Mouse (Mus musculus): Measurements from ENCODE around the gene Lin7b. TPM values are rescaled to one million over a fixed set of nuclear protein-coding genes. Genes with fewer than 3 reads are reported as not detected.

The Lin7b gene
- total RNA-seq, 2 experiments from 2014 or later = 0.90 to 2.9 TPM

Other genes starting within 250 kb of the Lin7b start
- 1,000 to 10,000 TPM; 1,283 to 1,295 TPM for gene Rps11, start 246.1 kb downstream of the Lin7b start, total RNA-seq (2021)
- gene Rpl13a, start 241.8 kb downstream of the Lin7b start, total RNA-seq (2021) = 1,000 to 10,000 TPM; 1,643 to 1,697 TPM
- not detected for gene Gm45713, start 234.4 kb downstream of the Lin7b start, total RNA-seq (2021)
- gene Flt3l, start 234.2 kb downstream of the Lin7b start, total RNA-seq (2021) = 10 to 100 TPM in 1 of 2 experiments, 1 to 10 TPM in 1; 9.7 to 18.1 TPM
- gene Pih1d1, start 216.3 kb downstream of the Lin7b start, total RNA-seq (2021) = 10 to 100 TPM; 59.0 to 68.5 TPM
- gene Aldh16a1, start 216.0 kb downstream of the Lin7b start, total RNA-seq (2021) = 10 to 100 TPM; 50.6 to 68.2 TPM
- under 1 TPM; 0.18 to 0.42 TPM for gene Slc17a7, start 206.6 kb downstream of the Lin7b start, total RNA-seq (2021)
- gene Gfy, start 191.0 kb downstream of the Lin7b start, total RNA-seq (2021) = not detected
- not detected for gene Pth2, start 189.6 kb downstream of the Lin7b start, total RNA-seq (2021)
- gene Ccdc155, start 165.7 kb downstream of the Lin7b start, total RNA-seq (2021) = under 1 TPM in 1 of 2 experiments, not detected in 1; 0.36 TPM
- under 1 TPM in 1 of 2 experiments, not detected in 1; 0.30 TPM for gene Dkkl1, start 158.4 kb downstream of the Lin7b start, total RNA-seq (2021)
- gene Tead2, start 154.8 kb downstream of the Lin7b start, total RNA-seq (2021) = 10 to 100 TPM; 21.0 to 24.0 TPM
- 10 to 100 TPM; 13.9 to 17.6 TPM for gene Cd37, start 131.5 kb downstream of the Lin7b start, total RNA-seq (2021)
- under 1 TPM in 1 of 2 experiments, not detected in 1; 0.12 TPM for gene Slc6a16, start 129.5 kb downstream of the Lin7b start, total RNA-seq (2021)
- under 1 TPM in 1 of 2 experiments, not detected in 1; 0.42 TPM for gene Slc6a21, start 93.1 kb downstream of the Lin7b start, total RNA-seq (2021)
- 10 to 100 TPM; 15.9 to 26.8 TPM for gene Trpm4, start 36.8 kb downstream of the Lin7b start, total RNA-seq (2021)
- 10 to 100 TPM; 10.7 to 47.8 TPM for gene Hrc, start 35.3 kb downstream of the Lin7b start, total RNA-seq (2021)
- 1 to 10 TPM; 1.9 to 3.0 TPM for gene Ppfia3, start 3.6 kb downstream of the Lin7b start, total RNA-seq (2021)
- 100 to 1,000 TPM; 208 to 341 TPM for gene Snrnp70, start 25.2 kb upstream of the Lin7b start, total RNA-seq (2021)
- gene Kcna7, start 35.1 kb upstream of the Lin7b start, total RNA-seq (2021) = 1 to 10 TPM in 1 of 2 experiments, under 1 TPM in 1; 0.75 to 2.6 TPM
- under 1 TPM; 0.12 to 0.33 TPM for gene Ntf5, start 43.1 kb upstream of the Lin7b start, total RNA-seq (2021)
- gene Lhb, start 50.2 kb upstream of the Lin7b start, total RNA-seq (2021) = not detected
- gene Gys1, start 64.3 kb upstream of the Lin7b start, total RNA-seq (2021) = 10 to 100 TPM; 66.7 to 92.5 TPM
- gene Ruvbl2, start 67.5 kb upstream of the Lin7b start, total RNA-seq (2021) = 10 to 100 TPM; 50.2 to 58.9 TPM
- 100 to 1,000 TPM; 527 to 606 TPM for gene Ftl1, start 89.3 kb upstream of the Lin7b start, total RNA-seq (2021)
- 10 to 100 TPM; 52.7 to 53.6 TPM for gene Bax, start 96.3 kb upstream of the Lin7b start, total RNA-seq (2021)
- gene Tulp2, start 111.3 kb upstream of the Lin7b start, total RNA-seq (2021) = under 1 TPM; 0.64 to 0.69 TPM
- gene Gm45808, start 116.2 kb upstream of the Lin7b start, total RNA-seq (2021) = 10 to 100 TPM; 26.0 to 27.9 TPM
- 10 to 100 TPM; 42.4 to 47.3 TPM for gene Dhdh, start 118.2 kb upstream of the Lin7b start, total RNA-seq (2021)
- 100 to 1,000 TPM; 175 to 201 TPM for gene Nucb1, start 139.8 kb upstream of the Lin7b start, total RNA-seq (2021)
- gene Ppp1r15a, start 155.7 kb upstream of the Lin7b start, total RNA-seq (2021) = 10 to 100 TPM; 28.0 to 48.2 TPM
- gene Plekha4, start 155.7 kb upstream of the Lin7b start, total RNA-seq (2021) = 1 to 10 TPM; 5.4 to 9.2 TPM
- 1 to 10 TPM in 1 of 2 experiments, under 1 TPM in 1; 0.93 to 1.4 TPM for gene Hsd17b14, start 184.3 kb upstream of the Lin7b start, total RNA-seq (2021)
- 100 to 1,000 TPM; 114 to 118 TPM for gene Bcat2, start 199.6 kb upstream of the Lin7b start, total RNA-seq (2021)
- 10 to 100 TPM in 1 of 2 experiments, 1 to 10 TPM in 1; 1.3 to 21.9 TPM for gene Fgf21, start 244.9 kb upstream of the Lin7b start, total RNA-seq (2021)
- gene Fut1, start 246.7 kb upstream of the Lin7b start, total RNA-seq (2021) = under 1 TPM in 1 of 2 experiments, not detected in 1; 0.21 TPM

Measured in adrenal gland, postnatal 10 days (tissue).